Mouse (Mus musculus) liver, embryonic 14.5 days (tissue): ENCODE measurements around the gene Olfr1037. TPM values are rescaled to one million over a fixed set of nuclear protein-coding genes. Genes with fewer than 3 reads are reported as not detected.
"Not testable (repeated sequence)": the region's sequence is repeated elsewhere in the genome, so short reads cannot be mapped to it uniquely, and the experiment has no call there.

Source experiments
- ATAC-seq: fragments of 200-750 bp; cut with Nextera tagmentation; 2 replicates; pipeline ENCODE4 v1.8.0; 2017; ENCODE audit warnings: moderate number of reproducible peaks, mild to moderate bottlenecking, moderate library complexity; ENCODE audit not compliant: insufficient read depth
- DNase-seq, 3 experiments: peaks; one replicate each; pipeline ENCODE4 v3.0.0-alpha.2; 2012 to 2013; ENCODE audit warnings: low read depth in 3 of 3, low spot score in 3 of 3
- H3K27ac ChIP-seq: fragments of 300-500 bp; sonication (generic); 2 replicates; pipeline ENCODE4 v1.5.1; 2014; ENCODE audit warnings: moderate library complexity, mild to moderate bottlenecking, control low read depth, inconsistent platforms
- H3K27me3 ChIP-seq: fragments of 300-500 bp; sonication (generic); 2 replicates; pipeline ENCODE4 v1.6.1; 2014; ENCODE audit warnings: mild to moderate bottlenecking, low read length, moderate library complexity; ENCODE audit not compliant: control insufficient read depth, insufficient read depth
- H3K36me3 ChIP-seq: fragments of 300-500 bp; sonication (generic); replicated peaks from 2 replicates; pipeline ENCODE4 v1.6.1; 2014; ENCODE audit warnings: low read depth; ENCODE audit not compliant: control insufficient read depth, insufficient read depth
- H3K4me1 ChIP-seq, 2 experiments: fragments of 200-500 bp in 1 of 2; fragments of 300-500 bp in 1 of 2; sonication (generic) in 1 of 2; replicated peaks; 2 replicates each; pipeline ENCODE4 v1.6.1; 2012 to 2014; ENCODE audit warnings: antibody characterized with exemption in 1 of 2, inconsistent platforms in 1 of 2, low read length in 1 of 2; ENCODE audit not compliant: control insufficient read depth in 2 of 2, insufficient read depth in 2 of 2
- H3K4me2 ChIP-seq: fragments of 300-500 bp; sonication (generic); 2 replicates; pipeline ENCODE4 v1.6.1; 2014; ENCODE audit warnings: low read depth, mild to moderate bottlenecking, control low read depth, moderate library complexity
- H3K4me3 ChIP-seq, 2 experiments: fragments of 200-500 bp in 1 of 2; fragments of 300-500 bp in 1 of 2; sonication (generic) in 1 of 2; 2 replicates each; pipeline ENCODE4 v1.5.1; 2012 to 2014; ENCODE audit warnings: low read depth in 2 of 2, low read length in 2 of 2, mild to moderate bottlenecking in 2 of 2, control low read depth in 1 of 2, inconsistent platforms in 1 of 2, moderate library complexity in 1 of 2; ENCODE audit not compliant: insufficient read depth in 1 of 2
- H3K9ac ChIP-seq: fragments of 300-500 bp; sonication (generic); replicated peaks from 2 replicates; pipeline ENCODE4 v1.6.1; 2014; ENCODE audit warnings: mild to moderate bottlenecking, control low read depth, moderate library complexity
- H3K9me3 ChIP-seq: fragments of 300-500 bp; sonication (generic); 2 replicates; pipeline ENCODE4 v1.6.1; 2016; ENCODE audit warnings: low read length, mixed read lengths; ENCODE audit not compliant: control insufficient read depth
- CTCF ChIP-seq: IDR thresholded peaks from 2 replicates; pipeline ENCODE4 v1.5.1; 2016; ENCODE audit warnings: antibody characterized with exemption, low read depth, control low read depth
- EP300 ChIP-seq: IDR thresholded peaks from 2 replicates; pipeline ENCODE4 v1.6.1; 2016; ENCODE audit warnings: antibody characterized with exemption, low read depth
- WGBS: fragments of 180-500 bp; shearing (Covaris S2); extraction: QIAGEN DNeasy Blood & Tissue Kit; methylation state at CpG from one replicate; pipeline ENCODE4 v1.1.7; 2014; ENCODE audit not compliant: insufficient replicate concordance; 5-methylcytosine and 5-hydroxymethylcytosine counted together
- polyA plus RNA-seq, 2 experiments: library from polyadenylated mRNA; depleted of rRNA in 1 of 2; stranded (reverse) in 1 of 2; unstranded in 1 of 2; fragments of >200 nt; fragmentation: Nextera tagmentation in 1 of 2; extraction: Ambion mirVana in 1 of 2; gene quantifications; 2 replicates each; pipeline versions ENCODE4 v1.2.1 to v1.2.3; 2012 to 2014

The Olfr1037 gene
- polyA plus RNA-seq (2012; rRNA removed) (not detected in 2 replicates), polyA plus RNA-seq (2014; fragmentation: Nextera tagmentation; extraction: Ambion mirVana) (not detected in 2 replicates)

GRCm38 (mm10) chr2:86087285-86087684, at the start of gene Olfr1037:
Gene Olfr1037, minus strand, starts transcription at chr2:86087385.
- ATAC-seq: no peak
- H3K27ac ChIP-seq: no peak within 1 kb of the TSS
- 82% methylated on average over 2 of the region's 2 CpGs for WGBS

GRCm38 (mm10) chr2:86135828-86136227, 48.6 kb upstream of the Olfr1037 start, which contains the start of gene Olfr1039:
Gene Olfr1039, minus strand, starts transcription at chr2:86135928.
- H3K4me1 ChIP-seq: no peaks in the 10 kb centered on the region
- no peak within 1 kb of the TSS for H3K27ac ChIP-seq
- TF ChIP-seq EP300 (no peak), CTCF (no peak)
- WGBS: 64% methylated on average over 1 of the region's 1 CpGs
- H3K4me3 ChIP-seq: no peak within 1 kb of the TSS
- no peak for ATAC-seq
- no peak for DNase-seq
- H3K9me3 ChIP-seq: no peaks in the 10 kb centered on the region
- H3K27me3 ChIP-seq: no peaks in the 10 kb centered on the region
- H3K4me2 ChIP-seq: no peak within 1 kb of the TSS
- H3K36me3 ChIP-seq: no peaks in the 10 kb centered on the region
- no peak within 1 kb of the TSS for H3K9ac ChIP-seq

More at GRCm38 (mm10) chr2:86087285-86087684, at the start of gene Olfr1037:
- H3K4me3 ChIP-seq: no peak within 1 kb of the TSS
- TF ChIP-seq EP300 (no peak), CTCF (no peak)
- H3K9ac ChIP-seq: no peak within 1 kb of the TSS
- no peak for DNase-seq
- H3K4me1 ChIP-seq: no peaks in the 10 kb centered on the region
- H3K27me3 ChIP-seq: no peaks in the 10 kb centered on the region
- H3K36me3 ChIP-seq: no peaks in the 10 kb centered on the region
- no peak within 1 kb of the TSS for H3K4me2 ChIP-seq
- H3K9me3 ChIP-seq: no peaks in the 10 kb centered on the region

GRCm38 (mm10) chr2:86080478-86080877, 6.7 kb downstream of the Olfr1037 start:
- H3K9me3 ChIP-seq, H3K9ac ChIP-seq, H3K4me2 ChIP-seq, H3K27ac ChIP-seq, H3K4me1 ChIP-seq, DNase-seq, H3K36me3 ChIP-seq, H3K27me3 ChIP-seq, H3K4me3 ChIP-seq, ATAC-seq: not testable (repeated sequence)
- 92% methylated on average over 1 of the region's 1 CpGs for WGBS

- H3K4me2 ChIP-seq, H3K36me3 ChIP-seq, H3K4me3 ChIP-seq, H3K9ac ChIP-seq, ATAC-seq, H3K27ac ChIP-seq, DNase-seq, H3K27me3 ChIP-seq, H3K9me3 ChIP-seq, H3K4me1 ChIP-seq: not testable (repeated sequence)
Observed at GRCm38 (mm10) chr2:86073692-86074091, 13.5 kb downstream of the Olfr1037 start, which contains the start of gene Olfr1036. Gene Olfr1036, plus strand, starts transcription at chr2:86073992.

GRCm38 (mm10) chr2:86070189-86070588, 17.0 kb downstream of the Olfr1037 start:
- Histone ChIP-seq H3K9me3 (no peaks in the 10 kb centered on the region), H3K9ac (no peak overlapping the region), H3K27me3 (no peaks in the 10 kb centered on the region), H3K4me1 (no peaks in the 10 kb centered on the region), H3K27ac (no peak overlapping the region), H3K4me2 (no peak overlapping the region), H3K36me3 (no peaks in the 10 kb centered on the region), H3K4me3 (no peak overlapping the region)
- 77% methylated on average over 8 of the region's 8 CpGs for whole genome bisulfite sequencing
- DNase-seq (no peak), ATAC-seq (no peak)
- TF ChIP-seq CTCF: no peak

- WGBS: 77% methylated on average over 2 of the region's 2 CpGs
- not testable (repeated sequence) for H3K4me3 ChIP-seq, H3K36me3 ChIP-seq, ATAC-seq, DNase-seq, H3K9ac ChIP-seq, H3K9me3 ChIP-seq, H3K27ac ChIP-seq, H3K4me2 ChIP-seq, H3K27me3 ChIP-seq, H3K4me1 ChIP-seq
Observed at GRCm38 (mm10) chr2:86063766-86064165, 23.4 kb downstream of the Olfr1037 start.

- not testable (repeated sequence) for DNase-seq, H3K27ac ChIP-seq, H3K9me3 ChIP-seq, H3K9ac ChIP-seq, H3K27me3 ChIP-seq, H3K4me2 ChIP-seq, H3K4me1 ChIP-seq, H3K36me3 ChIP-seq, H3K4me3 ChIP-seq, ATAC-seq
Observed at GRCm38 (mm10) chr2:86050777-86051176, 36.4 kb downstream of the Olfr1037 start.
